Mouse (Mus musculus) lung, postnatal 14 days (tissue): ENCODE data around the gene Gpr22.

ENCODE experiments used
- DNase-seq: peaks from one replicate; pipeline ENCODE4 v3.0.0; 2021

Gene Gpr22

DNA sequence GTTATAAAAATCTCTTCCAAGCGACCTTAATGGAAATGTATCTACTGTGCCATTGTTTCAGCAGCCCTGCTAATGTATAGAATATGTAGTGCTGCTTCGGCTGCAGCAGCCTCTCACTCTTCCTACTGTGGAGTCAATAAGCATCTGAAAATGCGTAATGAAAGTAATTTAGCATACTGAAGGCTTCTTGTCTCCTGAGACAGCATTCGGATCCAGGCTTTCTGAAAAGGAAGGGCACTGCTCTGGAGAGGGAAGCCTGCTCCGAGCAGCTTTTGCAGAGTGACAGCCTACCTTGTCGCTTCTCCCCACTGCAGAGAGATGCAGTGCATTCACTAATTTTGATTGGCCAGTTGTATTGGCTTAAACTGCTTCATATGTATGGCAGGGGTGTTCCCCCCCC lies at the start of gene Gpr22:
Gene Gpr22, minus strand, starts transcription at position 348 of the 400 bp plus-strand sequence.
- DNase-seq: no peak

DNA sequence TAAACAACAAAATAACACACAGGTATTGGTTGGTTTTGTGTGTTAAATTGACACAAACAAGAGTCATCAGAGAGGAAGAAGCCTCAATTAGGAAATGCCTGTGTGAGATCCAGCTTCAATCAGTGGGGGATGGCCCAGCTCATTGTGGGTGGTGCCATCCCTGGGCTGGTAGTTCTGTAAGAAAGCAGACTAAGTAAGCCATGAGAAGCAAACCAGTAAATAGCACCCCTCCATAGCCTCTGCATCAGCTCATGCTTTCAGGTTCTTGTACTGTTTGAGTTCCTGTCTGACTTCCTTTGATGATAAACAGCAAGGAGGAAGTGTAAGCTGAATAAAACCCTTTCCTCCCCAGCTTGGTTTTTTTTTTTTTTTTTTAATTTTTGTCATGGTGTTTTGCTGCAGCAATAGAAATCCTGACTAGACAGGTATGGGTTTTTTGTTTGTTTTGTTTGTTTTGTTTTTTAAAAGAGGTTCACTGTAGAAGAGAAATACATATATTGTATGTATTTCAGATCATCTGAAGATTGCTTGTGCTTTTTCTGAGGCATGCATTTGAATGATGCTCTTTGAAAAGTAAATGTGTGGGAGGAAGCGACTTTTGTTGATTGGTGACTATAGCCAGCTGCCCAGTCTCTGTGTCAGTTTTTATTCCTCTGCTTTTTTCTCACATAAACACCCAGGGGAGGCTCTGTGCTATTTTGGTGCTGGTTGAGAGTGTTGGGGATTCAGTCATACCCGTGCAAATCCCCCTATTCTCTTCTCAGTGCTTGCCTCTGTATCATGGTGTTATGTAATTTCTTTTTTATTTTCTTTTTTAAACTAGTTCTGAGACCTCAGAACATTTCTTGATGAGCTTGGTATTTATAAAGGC lies 42.4 kb upstream of the Gpr22 start:
- no peak for DNase-seq

DNA sequence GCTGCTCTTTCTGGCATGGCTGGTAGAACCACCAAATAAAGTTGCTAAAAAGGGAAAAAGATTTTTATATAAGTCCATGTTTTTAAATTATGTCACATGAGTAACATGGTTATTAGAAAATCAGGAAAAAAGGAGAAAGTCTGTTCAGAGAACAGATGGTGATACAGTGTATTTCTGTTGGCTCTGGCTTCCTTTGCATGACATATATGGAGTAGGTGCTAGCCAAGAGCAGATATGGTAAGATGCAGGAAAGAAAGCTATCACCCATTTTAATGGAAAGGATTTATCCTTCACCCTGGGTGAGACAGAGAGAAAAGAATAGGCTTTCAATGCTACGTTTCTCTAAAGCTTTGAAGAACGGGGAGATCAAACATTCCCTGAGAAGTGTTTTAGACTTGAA lies 40.7 kb upstream of the Gpr22 start:
- no peak for DNase-seq

DNA sequence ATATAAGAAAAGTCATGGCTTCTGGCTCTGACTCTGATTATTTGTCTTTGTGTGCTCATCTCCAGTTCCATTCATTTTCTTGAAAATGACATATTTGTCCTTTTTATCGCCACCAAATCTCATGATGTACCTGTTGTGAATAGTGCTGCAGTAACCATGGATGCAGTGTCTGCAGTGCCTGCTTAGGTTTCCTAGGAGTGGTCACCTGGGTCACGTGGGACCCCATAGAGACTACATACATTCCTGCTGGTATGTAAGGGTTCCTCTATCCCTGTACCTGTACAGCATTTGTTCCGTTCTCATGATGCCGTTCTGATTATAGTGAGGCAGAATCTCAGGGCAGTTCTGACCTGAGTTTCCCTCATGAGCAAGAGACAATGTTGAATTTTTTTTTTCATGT lies 36.1 kb upstream of the Gpr22 start:
- no peak for DNase-seq

DNA sequence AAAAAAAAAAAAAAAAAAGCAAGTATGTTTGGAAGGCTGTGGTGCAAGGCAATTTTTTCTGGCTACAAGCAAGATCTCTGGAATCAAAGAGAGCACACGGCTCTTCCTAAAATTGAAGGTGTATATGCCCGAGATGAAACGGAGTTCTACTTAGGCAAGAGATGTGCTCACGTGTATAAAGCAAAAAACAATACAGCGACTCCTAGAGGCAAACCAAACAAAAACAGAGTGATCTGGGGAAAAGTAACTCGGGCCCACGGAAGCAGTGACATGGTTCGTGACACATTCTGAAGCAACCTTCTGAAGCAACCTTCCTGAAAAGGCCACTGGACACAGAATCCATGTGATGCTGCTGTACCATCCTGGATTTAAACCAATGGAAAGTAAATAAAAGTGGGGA lies 33.6 kb upstream of the Gpr22 start:
- no peak for DNase-seq

DNA sequence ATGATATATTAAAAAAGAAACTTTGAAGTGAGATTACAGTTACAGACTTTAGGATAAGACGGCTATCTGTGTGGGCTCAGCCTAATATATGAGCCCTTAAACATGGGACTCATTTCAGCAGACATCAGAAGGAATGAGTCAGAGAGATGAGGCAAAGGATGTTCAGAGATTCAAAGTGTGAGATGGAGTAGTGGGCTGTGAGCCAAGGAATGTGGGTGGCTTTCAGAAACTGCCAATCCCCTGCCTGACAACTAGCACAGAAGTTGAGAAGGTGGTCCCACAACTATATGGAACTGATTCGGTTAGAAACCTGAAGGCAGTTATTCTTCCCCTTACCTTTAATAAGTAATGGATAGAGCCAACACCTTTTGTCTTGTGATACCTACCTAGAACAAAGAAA lies 20.9 kb upstream of the Gpr22 start:
- no peak for DNase-seq

GRCm38 (mm10) chr12:31730126-31730525 lies 16.4 kb upstream of the Gpr22 start:
- DNase-seq: no peak

DNA sequence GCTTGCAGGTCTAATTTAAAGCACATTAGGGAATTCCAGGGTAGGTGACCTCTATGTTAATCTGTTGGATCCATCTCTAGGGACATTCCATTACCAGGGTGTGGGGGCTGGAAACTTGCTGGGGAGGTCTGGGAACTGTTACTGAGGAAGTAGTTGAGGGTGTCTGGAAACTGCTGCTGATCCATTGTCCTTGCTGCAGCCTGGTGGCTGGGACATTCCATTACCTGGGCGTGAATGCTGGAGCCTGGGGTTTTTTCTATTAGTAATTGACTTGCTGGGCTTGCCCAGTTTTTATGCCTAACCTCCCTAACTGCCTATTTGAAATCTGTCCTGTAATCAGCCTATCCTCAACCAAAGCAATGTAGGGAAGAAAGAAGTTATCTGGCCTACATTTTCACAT lies 13.0 kb upstream of the Gpr22 start:
- DNase-seq: no peak

GRCm38 (mm10) chr12:31725511-31726275 lies 11.9 kb upstream of the Gpr22 start:
- no peak for DNase-seq

DNA sequence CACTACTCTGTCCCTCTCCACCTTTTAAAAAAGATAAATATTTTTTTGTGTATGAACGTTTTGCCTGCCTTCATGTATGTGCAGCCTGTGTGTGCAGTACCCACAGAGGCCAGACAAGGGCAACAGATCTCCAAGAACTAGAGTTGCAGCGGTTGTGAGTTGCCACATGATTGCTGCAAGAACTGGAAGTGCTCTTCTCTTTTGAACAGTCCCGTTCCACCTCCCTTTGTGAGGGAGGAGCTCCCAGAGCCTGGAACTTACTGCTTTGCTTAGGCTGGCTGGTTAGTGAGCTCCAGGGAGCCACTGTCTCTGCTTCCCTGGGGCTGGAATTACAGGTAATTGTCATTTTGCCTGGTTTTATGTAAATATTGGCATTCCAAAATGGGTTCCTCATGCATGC lies 10.8 kb upstream of the Gpr22 start:
- DNase-seq: no peak

DNA sequence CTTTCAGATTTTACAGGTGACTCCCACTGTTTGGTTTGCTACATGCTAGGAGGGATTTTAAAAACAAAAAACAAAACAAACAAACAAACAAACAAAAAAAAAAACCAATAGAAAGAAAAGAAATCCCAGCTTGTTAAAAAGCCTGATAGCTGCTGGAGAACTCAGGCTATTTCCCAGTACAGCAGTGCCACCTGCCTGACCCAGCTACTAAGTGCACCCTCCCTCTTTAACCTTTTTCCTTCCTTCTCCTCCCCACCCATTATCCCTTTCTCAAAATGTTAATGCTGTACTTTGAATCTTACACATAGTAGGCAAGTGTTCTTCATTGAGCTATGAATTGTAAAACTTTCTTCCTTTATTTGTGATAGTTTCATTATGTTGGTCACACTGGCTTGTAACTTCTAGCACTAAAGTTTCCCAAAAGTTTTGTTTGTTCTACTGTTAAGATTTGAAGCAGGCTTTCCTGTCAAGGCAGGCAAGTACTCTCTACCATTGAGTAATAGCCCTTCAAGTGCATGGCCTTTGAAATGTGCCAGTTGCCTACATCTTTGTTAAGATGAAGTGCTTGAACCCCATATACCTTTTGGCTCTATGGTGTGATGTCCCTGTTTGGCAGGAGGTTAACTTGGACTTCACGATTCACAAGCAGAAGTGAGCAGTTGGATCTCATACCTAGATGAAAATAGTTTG lies 6.0 kb upstream of the Gpr22 start:
- peak; percentile 24 for DNase-seq

DNA sequence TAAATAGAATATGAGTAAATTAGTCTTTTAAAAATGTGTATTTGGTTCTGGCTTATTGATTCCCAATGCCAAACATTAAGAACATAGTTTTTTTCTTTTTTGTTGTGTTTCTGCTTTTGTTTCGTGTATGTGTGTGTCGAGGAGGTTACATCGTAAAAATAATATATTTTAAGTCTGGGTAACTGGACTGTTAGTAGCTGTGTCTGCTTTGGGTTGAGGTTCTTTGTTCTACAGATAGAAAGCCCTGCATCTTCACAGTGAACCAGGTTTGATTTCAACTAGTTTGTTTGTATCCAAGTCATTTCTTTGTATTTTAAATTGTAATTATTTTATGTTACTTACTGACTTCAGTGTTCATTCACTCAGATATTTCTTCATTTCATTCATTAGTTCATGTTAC lies 323 bp upstream of the Gpr22 start:
- DNase-seq: no peak

DNA sequence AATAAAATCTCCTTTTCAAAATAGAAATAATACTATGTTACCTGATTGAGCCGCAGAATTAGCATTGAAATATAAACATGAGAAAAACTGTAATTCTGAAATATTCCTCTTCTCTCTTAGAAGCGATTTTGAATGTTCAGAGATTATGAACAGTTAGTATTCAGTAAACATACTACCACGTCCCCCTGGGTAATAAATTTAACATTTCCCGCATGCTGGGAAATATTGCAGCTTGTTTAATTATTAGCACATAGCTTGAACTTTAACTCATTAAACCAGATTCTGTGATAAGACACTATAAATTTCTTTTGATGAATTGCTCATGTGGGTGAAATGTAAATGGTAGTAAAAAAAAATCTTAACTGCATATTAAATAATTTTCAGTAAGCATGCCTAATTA lies 1.0 kb downstream of the Gpr22 start:
- DNase-seq: no peak

GRCm38 (mm10) chr12:31712233-31712632 lies 1.5 kb downstream of the Gpr22 start:
- no peak for DNase-seq

DNA sequence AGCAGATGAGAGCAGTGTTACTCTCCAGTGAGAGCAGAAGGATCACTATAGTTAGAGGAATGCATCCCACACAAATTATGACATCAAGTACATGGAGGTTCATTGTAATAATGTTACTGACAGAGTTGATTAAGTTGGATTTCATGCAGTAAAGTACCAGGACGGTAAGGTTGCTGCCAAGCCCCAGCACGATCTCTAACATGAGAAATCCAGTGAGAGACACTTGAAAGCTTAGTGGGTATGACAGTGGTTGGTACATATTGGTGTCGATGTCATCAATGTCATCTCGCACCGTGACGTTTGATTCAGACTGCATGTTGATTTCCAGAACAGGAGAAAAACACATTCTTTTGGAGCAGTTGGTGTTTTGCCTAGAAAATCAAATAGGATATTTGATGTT lies 4.1 kb downstream of the Gpr22 start:
- no peak for DNase-seq

DNA sequence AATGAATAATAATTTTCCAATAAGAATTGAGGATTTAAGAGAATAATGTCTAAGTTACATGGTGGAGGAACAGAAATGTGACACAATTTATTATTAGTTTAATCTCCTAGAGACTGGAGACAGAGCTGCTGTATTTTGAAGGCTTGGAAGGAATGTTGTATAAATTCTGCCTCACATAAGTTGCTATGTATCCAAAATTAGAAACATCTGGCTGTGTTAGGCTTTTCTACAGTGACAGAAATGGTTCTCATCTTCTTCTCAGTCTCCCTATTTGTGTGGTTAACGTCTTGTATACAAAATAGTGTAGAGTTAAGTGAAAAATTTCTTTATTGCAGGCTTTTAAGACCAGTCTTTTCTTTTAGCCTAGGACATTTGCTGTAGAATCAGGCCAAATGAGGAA lies 6.2 kb downstream of the Gpr22 start:
- no peak for DNase-seq

DNA sequence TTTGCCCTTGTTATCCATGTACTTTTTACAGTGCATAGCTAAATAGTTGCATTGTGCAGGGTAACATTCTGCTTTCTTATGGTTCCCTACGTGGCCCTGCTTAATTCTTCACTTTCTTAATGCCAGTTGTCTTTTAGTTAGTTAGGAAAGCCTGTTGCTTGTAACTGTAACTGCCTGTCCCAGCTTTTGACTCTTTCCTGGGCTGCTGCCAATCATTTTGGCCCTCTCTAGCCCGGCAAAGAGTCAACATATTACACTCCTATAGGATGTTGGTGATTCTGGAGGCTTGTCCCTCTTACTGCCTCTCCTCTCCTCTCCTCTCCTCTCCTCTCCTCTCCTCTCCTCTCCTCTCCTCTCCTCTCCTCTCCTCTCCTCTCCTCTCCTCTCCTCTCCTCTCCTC lies 7.6 kb downstream of the Gpr22 start:
- DNase-seq: no peak

GRCm38 (mm10) chr12:31703904-31704303 lies 9.8 kb downstream of the Gpr22 start:
- no peak for DNase-seq

DNA sequence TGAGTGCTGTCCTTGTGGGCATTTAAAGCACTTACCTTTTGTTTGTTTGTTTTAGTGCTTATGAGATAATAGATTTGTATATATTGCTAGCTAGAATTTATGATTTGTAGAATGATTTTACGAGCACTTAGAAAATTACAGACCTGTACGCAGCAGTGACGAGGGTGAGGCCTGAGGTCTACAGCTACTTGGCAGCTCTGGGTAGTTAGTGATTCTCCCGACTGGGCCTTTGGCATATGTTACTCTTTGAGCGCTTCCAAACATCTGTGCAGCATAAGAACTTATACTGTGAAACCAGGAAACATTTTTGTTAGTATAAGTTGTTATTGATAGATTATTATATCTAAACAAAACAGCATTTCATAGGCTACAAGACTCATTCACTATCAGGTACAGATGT lies 12.3 kb downstream of the Gpr22 start:
- DNase-seq: no peak

GRCm38 (mm10) chr12:31700623-31701347 lies 13.0 kb downstream of the Gpr22 start:
- no peak for DNase-seq

DNA sequence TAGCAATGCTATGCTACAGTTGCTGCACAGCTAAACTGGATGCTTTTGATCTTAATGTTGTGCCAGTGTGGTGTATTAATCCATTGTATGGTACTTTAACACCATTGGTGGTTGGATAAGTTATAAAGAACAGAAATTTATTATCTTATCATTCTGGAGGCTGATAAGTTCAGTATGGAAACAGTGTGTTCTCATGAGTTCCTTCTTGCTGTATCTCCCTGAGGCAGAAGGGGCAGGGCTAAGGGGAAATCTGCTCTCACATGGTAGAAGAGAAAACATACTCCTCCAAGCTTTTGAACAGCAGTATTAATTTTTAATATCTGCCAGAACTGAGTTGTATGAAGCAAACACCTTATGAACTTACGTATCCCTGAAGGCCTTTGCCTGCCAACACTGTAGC lies 20.5 kb downstream of the Gpr22 start:
- no peak for DNase-seq

- no peak for DNase-seq
Observed at GRCm38 (mm10) chr12:31686679-31687078, 27.1 kb downstream of the Gpr22 start.

- DNase-seq: no peak
Observed at GRCm38 (mm10) chr12:31667187-31667586, 46.6 kb downstream of the Gpr22 start.
